In the genomic region with DNA sequence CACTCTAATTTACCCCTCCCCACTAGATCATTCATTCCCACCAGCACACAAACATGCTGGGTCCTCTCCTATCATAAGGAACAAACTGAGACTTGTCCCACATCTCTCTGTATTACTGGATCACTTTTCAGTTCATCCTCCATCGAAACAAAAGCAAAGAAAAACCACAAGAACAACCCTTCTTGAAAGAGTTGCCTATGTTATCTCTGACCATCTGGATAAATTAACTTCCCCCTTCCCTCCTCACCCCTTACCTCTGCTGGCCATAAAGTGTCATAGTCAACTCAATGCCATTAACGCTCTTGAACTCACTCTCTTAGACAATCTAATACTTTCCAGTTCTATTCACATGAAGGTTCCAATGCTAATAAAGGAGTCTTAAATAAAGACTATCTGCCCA, we compare ENCODE assay signal across 35 mouse cellular contexts. TPM values are rescaled to one million over a fixed set of nuclear protein-coding genes. Genes with fewer than 3 reads are reported as not detected.
DNase-seq lines count a peak whose midpoint lies in the region; ATAC-seq and TF ChIP-seq lines count a peak whose summit lies in the region.
"Had no signal": no experiment of that assay in that cellular context is flagged by ENCODE, and none has a peak within 500 bp of the region (broad histone marks: within the 10 kb centered on the region; RNA-seq: fewer than 3 reads in every experiment).

No protein-coding gene starts in this region.

- ATAC-seq in liver, embryonic 11.5 days (replicated peaks; ENCODE audit: low FRiP score): no peak; the same call in 1 of the 2 replicates
- no peak for ATAC-seq in liver, postnatal 0 days
- ATAC-seq in common myeloid progenitor, adult 5-6 weeks (replicated peaks; ENCODE audit: low read depth, poor library complexity, severe bottlenecking): peak; percentile 30
- peak; percentile 24 for ATAC-seq in megakaryocyte progenitor cell, adult 5-6 weeks (replicated peaks; ENCODE audit: poor library complexity)
- ATAC-seq: forebrain, embryonic 13.5 days; forebrain, embryonic 16.5 days had no signal

- no peak overlapping the region for H3K4me3 ChIP-seq in liver, embryonic 11.5 days (ENCODE audit: low read depth, low read length)
- no peak overlapping the region for H3K4me3 ChIP-seq in liver, postnatal 0 days (ENCODE audit: low read depth, low read length)
- H3K4me3 ChIP-seq in heart, embryonic 10.5 days: no peak overlapping the region
- H3K4me3 ChIP-seq: forebrain, embryonic 10.5 days; forebrain, embryonic 13.5 days; gastrocnemius, adult 2 months; heart, embryonic 13.5 days; hindbrain, embryonic 12.5 days; hindbrain, embryonic 15.5 days had no signal

- H3K4me2 ChIP-seq in liver, embryonic 11.5 days: 0 out of 2 replicates have a peak overlapping the region, but pooled peaks have one; percentile 8
- H3K4me2 ChIP-seq in liver, postnatal 0 days (ENCODE audit: low read depth, low read length): no peak overlapping the region
- H3K4me2 ChIP-seq: forebrain, embryonic 13.5 days; heart, embryonic 13.5 days; hindbrain, embryonic 12.5 days; hindbrain, embryonic 15.5 days had no signal

- no peak overlapping the region for H3K9ac ChIP-seq in liver, embryonic 11.5 days (ENCODE audit: low read depth, low read length)
- H3K9ac ChIP-seq in liver, postnatal 0 days (replicated peaks): no peak overlapping the region
- H3K9ac ChIP-seq: forebrain, embryonic 13.5 days; heart, embryonic 13.5 days; hindbrain, embryonic 12.5 days; hindbrain, embryonic 15.5 days had no signal

- no peak for TF ChIP-seq CTCF in liver, postnatal 0 days (IDR thresholded peaks at IDR 0.05; ENCODE audit: low read depth)

- WGBS in liver, embryonic 11.5 days: 52% methylated on average over 2 of the region's 2 CpGs
- 51% methylated on average over 2 of the region's 2 CpGs for WGBS in liver, postnatal 0 days (ENCODE audit: insufficient replicate concordance)
- 85% methylated on average over 2 of the region's 2 CpGs for WGBS in heart, embryonic 10.5 days

- H3K27me3 ChIP-seq in liver, embryonic 11.5 days (replicated peaks; ENCODE audit: control insufficient read depth, insufficient read depth, low read length): no peaks in the 10 kb centered on the region
- H3K27me3 ChIP-seq in liver, postnatal 0 days (ENCODE audit: insufficient read depth, low read length): no peaks in the 10 kb centered on the region
- H3K27me3 ChIP-seq in heart, embryonic 10.5 days (ENCODE audit: insufficient read depth, poor library complexity, severe bottlenecking): no peaks in the 10 kb centered on the region
- H3K27me3 ChIP-seq: CH12.LX; forebrain, embryonic 13.5 days; heart, embryonic 13.5 days; hindbrain, embryonic 12.5 days; hindbrain, embryonic 15.5 days; Patski had no signal

- peaks cover 20% of the 10 kb centered on the region for H3K4me1 ChIP-seq in liver, embryonic 11.5 days (replicated peaks; ENCODE audit: control insufficient read depth, insufficient read depth, low read length)
- peaks cover 3% of the 10 kb centered on the region; the same call in 1 of the 2 replicates for H3K4me1 ChIP-seq in liver, postnatal 0 days (ENCODE audit: insufficient read depth)
- peaks cover 5% of the 10 kb centered on the region for H3K4me1 ChIP-seq in heart, embryonic 10.5 days
- H3K4me1 ChIP-seq: forebrain, embryonic 10.5 days; forebrain, embryonic 13.5 days; hindbrain, embryonic 12.5 days; hindbrain, embryonic 15.5 days had no signal

- no peak overlapping the region for H3K27ac ChIP-seq in liver, embryonic 11.5 days (ENCODE audit: low read depth, low read length)
- H3K27ac ChIP-seq in liver, postnatal 0 days (ENCODE audit: low read depth): no peak overlapping the region
- no peak overlapping the region for H3K27ac ChIP-seq in heart, embryonic 10.5 days
- H3K27ac ChIP-seq: forebrain, embryonic 10.5 days; forebrain, embryonic 13.5 days; gastrocnemius, adult 2 months; heart, embryonic 13.5 days; hindbrain, embryonic 12.5 days; hindbrain, embryonic 15.5 days had no signal

- no peak for DNase-seq in liver, embryonic 11.5 days (ENCODE audit: low spot score)
- no peak for DNase-seq in liver, postnatal 0 days
- no peak for DNase-seq in heart, embryonic 10.5 days (ENCODE audit: low spot score)
- DNase-seq in embryo, embryonic 9.5 days (ENCODE audit: extremely low spot score): no peak
- no peak for DNase-seq in spleen, adult 12 weeks (ENCODE audit: low spot score)
- DNase-seq: adrenal gland, adult 2 months; adrenal gland, postnatal 14 days; B cell, adult 2 months; cerebellum, adult 11 months; cerebellum, adult 2 months; cerebellum, adult 9-11 months; cerebellum, postnatal 25 days; embryo, embryonic 11 days; gastrocnemius, adult 2 months; gastrocnemius, postnatal 14 days; heart, adult 18-20 months; heart, postnatal 14 days; heart, postnatal 4 days had no signal

- TF ChIP-seq EP300 in liver, postnatal 0 days (IDR thresholded peaks at IDR 0.05; ENCODE audit: low read depth): no peak

- H3K36me3 ChIP-seq in liver, embryonic 11.5 days (ENCODE audit: control insufficient read depth, insufficient read depth, low read length): peaks cover 2% of the 10 kb centered on the region; the same call in 1 of the 2 replicates
- H3K36me3 ChIP-seq in liver, postnatal 0 days (replicated peaks; ENCODE audit: insufficient read depth, low read length): no peaks in the 10 kb centered on the region
- peaks cover 19% of the 10 kb centered on the region for H3K36me3 ChIP-seq in heart, embryonic 10.5 days

- no peaks in the 10 kb centered on the region for H3K9me3 ChIP-seq in liver, embryonic 11.5 days (ENCODE audit: control insufficient read depth, low read length)
- no peaks in the 10 kb centered on the region for H3K9me3 ChIP-seq in liver, postnatal 0 days (ENCODE audit: low read length)
- H3K9me3 ChIP-seq in heart, embryonic 10.5 days: no peaks in the 10 kb centered on the region
- H3K9me3 ChIP-seq: forebrain, embryonic 10.5 days; forebrain, embryonic 13.5 days; heart, embryonic 13.5 days; hindbrain, embryonic 12.5 days; hindbrain, embryonic 15.5 days had no signal

RNA-seq across cellular contexts. Expression of a gene that starts 32.9 kb away (rescaled TPM):
- polyA plus RNA-seq in liver, embryonic 11.5 days (2014; fragmentation: Nextera tagmentation; extraction: Ambion mirVana): 6.2 and 6.6 TPM in 2 replicates
- 1.9 and 2.2 TPM in 2 replicates for polyA plus RNA-seq in liver, postnatal 0 days (2015; fragmentation: Nextera tagmentation; extraction: Ambion mirVana)
- 18.9 and 21.0 TPM in 2 replicates for total RNA-seq in common myeloid progenitor, adult 5-6 weeks (2017)
- total RNA-seq in megakaryocyte progenitor cell, adult 5-6 weeks (2015): 26.6 and 27.6 TPM in 2 replicates
- total RNA-seq in megakaryocyte progenitor cell, adult 5-6 weeks (2017): 31.1 and 34.7 TPM in 2 replicates
- polyA plus RNA-seq in heart, embryonic 10.5 days (2016; fragmentation: Nextera tagmentation; extraction: Ambion mirVana): 4.6 and 5.6 TPM in 2 replicates

RNA-seq across cellular contexts. Expression of a gene that starts 54.2 kb away (rescaled TPM):
- polyA plus RNA-seq in liver, embryonic 11.5 days (2014; fragmentation: Nextera tagmentation; extraction: Ambion mirVana): not detected in 2 replicates
- not detected in 2 replicates for polyA plus RNA-seq in liver, postnatal 0 days (2015; fragmentation: Nextera tagmentation; extraction: Ambion mirVana)
- total RNA-seq in common myeloid progenitor, adult 5-6 weeks (2017): not detected in 2 replicates
- not detected in 2 replicates for total RNA-seq in megakaryocyte progenitor cell, adult 5-6 weeks (2015)
- not detected in 2 replicates for total RNA-seq in megakaryocyte progenitor cell, adult 5-6 weeks (2017)
- not detected in 2 replicates for polyA plus RNA-seq in heart, embryonic 10.5 days (2016; fragmentation: Nextera tagmentation; extraction: Ambion mirVana)
- total RNA-seq: adrenal gland, adult 2 months; adrenal gland, postnatal 14 days; adrenal gland, postnatal 4 days; CH12.LX; gastrocnemius, adult 2 months; gastrocnemius, postnatal 14 days; gastrocnemius, postnatal 4 days; heart, adult 18-20 months; heart, postnatal 14 days; heart, postnatal 4 days had no signal
- polyA plus RNA-seq: adrenal gland, adult 2 months; cortical plate, adult 2 months; embryonic facial prominence, embryonic 11.5 days; embryonic facial prominence, embryonic 14.5 days; forebrain, embryonic 10.5 days; forebrain, embryonic 13.5 days; heart, embryonic 13.5 days; heart, embryonic 16.5 days; hindbrain, embryonic 12.5 days; hindbrain, embryonic 15.5 days; intestine, embryonic 14.5 days; Patski had no signal

RNA-seq across cellular contexts. Expression of a gene that starts 54.8 kb away (rescaled TPM):
- polyA plus RNA-seq in liver, embryonic 11.5 days (2014; fragmentation: Nextera tagmentation; extraction: Ambion mirVana): 0.29 and 0.30 TPM in 2 replicates
- polyA plus RNA-seq in liver, postnatal 0 days (2015; fragmentation: Nextera tagmentation; extraction: Ambion mirVana): not detected in 2 replicates
- not detected in 2 replicates for total RNA-seq in common myeloid progenitor, adult 5-6 weeks (2017)
- total RNA-seq in megakaryocyte progenitor cell, adult 5-6 weeks (2015): 0.56 TPM in 1 of 2 replicates, not detected in the other
- total RNA-seq in megakaryocyte progenitor cell, adult 5-6 weeks (2017): 0.64 TPM in 1 of 2 replicates, not detected in the other
- 0.18 and 0.33 TPM in 2 replicates for polyA plus RNA-seq in heart, embryonic 10.5 days (2016; fragmentation: Nextera tagmentation; extraction: Ambion mirVana)
- total RNA-seq: adrenal gland, adult 2 months; adrenal gland, postnatal 14 days; CH12.LX; gastrocnemius, adult 2 months; gastrocnemius, postnatal 14 days; gastrocnemius, postnatal 4 days; heart, adult 18-20 months; heart, postnatal 14 days; heart, postnatal 4 days had no signal
- polyA plus RNA-seq: adrenal gland, adult 2 months; heart, embryonic 13.5 days had no signal

Comparison
In these comparisons a context has a peak if more than half of its experiments do, and no peak if none do; other contexts are left out.
1. ATAC-seq: peak in common myeloid progenitor, adult 5-6 weeks (single experiment) and megakaryocyte progenitor cell, adult 5-6 weeks (single experiment); none in liver, embryonic 11.5 days (single experiment) and liver, postnatal 0 days (single experiment).